Mouse (Mus musculus) urinary bladder, postnatal 25 days (tissue): ENCODE data around the gene Nr1h3.

Source experiments
- DNase-seq: peaks from one replicate; pipeline ENCODE4 v3.0.0; 2022; ENCODE audit warnings: low spot score

Gene Nr1h3

DNA sequence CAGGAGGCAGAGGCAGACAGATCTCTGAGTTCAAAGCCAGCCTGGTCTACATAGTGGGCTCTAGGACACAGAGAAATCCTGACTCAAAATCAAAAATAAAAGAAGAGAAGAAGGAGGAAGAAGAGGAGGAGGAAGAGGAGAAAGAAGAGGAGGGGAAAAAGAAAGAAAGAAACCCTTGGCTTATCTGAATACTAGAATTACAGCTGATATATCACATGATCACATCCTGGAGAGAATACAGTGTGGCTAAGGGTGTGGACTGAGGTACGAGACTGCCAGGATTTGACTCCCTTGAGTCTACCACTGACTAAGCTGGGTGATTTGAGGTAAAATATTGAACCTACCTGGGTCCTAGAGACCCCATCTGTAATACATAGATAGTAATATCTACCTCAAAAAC lies 16.4 kb downstream of the Nr1h3 start:
- no peak for DNase-seq

DNA sequence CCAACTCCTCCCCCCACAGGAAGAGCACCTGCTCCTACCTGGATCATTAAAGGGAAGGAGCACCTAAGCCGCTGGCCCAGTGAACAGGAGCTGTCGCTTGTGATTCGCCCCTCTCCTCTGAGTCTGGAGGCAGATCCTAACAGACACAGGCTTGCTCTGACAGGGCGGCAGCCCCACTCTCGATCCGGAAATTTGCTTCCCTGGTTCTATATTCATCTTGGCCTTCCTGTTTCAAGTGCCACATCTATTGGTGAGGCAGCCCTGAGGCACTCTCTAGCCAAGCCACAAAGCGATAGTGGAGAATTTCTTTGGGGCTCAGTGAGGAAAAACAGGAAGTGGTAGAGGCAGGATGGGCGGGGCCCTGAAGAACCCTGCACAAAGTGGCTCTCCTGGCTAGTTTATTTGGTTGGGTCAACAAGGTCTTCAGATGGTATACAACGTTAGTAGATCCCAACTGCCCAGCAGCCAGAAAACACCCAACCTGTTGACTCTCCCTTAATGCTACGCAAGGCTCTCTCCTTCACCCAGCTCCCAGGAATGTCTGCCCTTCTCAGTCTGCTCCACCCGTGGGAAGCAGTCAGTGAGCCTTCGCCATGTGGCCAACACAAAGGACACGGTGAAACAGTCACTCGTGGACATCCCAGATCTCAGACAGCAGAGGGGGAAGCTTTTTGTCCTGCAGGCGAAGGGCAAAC lies 18.8 kb downstream of the Nr1h3 start, which contains the start of gene Madd:
Madd (minus strand) TSS at position 127 of the 695 bp plus-strand sequence.
- DNase-seq, result no peak

DNA sequence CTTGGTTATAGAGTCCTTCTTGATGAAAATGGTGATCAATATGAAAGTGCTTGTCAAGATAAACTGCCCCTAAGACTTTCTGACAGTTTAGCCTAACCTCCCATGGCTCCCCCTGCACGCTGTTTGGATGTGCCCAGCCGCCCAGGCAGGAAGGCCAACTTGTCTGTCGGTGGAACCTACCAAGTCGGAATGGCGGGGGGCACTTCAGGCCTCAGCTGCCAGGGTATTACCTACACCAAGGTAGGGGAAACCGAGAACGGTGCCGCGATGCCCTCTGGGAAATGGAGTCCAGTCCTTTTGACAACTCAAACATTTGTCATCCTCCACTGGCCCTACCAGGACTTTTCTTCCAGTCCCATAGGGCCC lies 19.5 kb downstream of the Nr1h3 start:
- DNase-seq, result peak; percentile 85

DNA sequence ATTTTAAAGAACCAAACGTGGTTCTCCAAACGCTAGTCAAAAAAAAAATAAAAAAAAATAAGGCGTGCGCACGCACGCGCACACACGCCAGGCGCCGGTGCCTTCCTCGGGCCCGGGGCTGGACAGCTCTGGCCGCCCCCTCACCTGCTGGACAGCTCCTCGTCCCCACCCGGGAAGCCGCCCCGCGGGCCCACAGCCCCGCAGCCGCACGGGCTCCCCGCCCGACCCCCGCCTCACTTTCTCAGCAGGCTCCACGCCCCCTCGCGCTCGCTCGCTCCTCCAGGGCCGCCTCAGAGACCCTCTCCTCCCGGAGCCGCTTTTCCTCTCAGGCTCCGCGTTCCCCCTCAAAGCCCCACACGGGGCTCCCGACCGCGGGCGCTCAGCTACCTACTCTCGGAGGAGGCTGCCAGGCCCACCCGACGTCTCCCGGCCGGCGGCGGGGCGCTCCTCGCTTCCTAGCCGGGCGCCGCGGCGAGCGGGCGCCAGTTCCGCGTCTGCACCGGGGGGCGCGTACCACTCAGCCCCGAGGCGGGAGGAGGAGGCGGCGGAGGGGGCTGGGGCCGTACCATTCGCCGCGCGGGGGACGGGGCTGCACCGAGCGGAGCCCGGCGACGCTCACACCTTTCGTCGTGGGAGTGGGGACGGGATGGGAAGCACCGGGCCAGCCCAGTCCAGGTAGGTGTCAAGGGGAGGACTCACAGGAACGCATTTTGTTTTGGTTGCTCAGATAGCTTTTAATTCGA lies 20.1 kb downstream of the Nr1h3 start:
- DNase-seq, result peak; percentile 63

DNA sequence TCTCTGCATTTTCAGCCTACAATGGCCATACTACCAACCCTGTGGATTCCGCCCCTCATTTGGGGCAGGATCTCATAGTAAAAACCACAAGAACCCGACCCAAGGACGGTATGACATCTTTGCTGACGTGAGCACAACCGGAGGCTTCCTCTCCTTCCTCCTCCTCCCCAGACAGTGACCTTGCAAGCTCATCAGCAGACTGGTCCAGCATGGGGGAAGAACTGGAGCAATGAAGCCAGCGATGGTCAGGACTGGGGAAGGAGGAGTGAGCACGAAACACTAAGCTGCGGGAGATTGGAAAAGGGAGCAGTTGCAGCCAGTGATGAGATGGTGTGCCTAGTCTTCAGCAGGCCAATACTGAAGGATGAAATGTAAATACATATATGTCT lies 20.6 kb downstream of the Nr1h3 start:
- no peak for DNase-seq

GRCm38 (mm10) chr2:91180706-91181105 lies 21.9 kb downstream of the Nr1h3 start:
- DNase-seq, result no peak

DNA sequence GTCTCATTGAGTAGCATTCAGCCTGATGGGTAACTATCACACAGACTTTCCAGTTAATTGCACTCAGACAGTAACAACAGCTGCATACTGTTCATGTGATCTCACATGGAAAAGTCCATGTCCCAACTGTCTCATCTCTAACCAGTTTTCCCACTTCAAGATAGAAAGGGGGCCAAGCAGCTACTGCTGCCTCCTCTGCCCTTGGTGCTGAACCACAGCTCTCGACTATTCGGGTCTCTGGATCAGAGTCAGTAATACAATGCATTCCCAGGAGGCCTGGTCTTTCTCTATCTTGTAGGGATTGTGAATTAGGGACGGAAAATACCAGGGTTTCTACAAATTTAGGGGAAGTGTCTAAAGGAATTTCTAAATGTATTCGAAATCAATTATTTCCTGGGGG lies 22.8 kb downstream of the Nr1h3 start:
- DNase-seq, result no peak

DNA sequence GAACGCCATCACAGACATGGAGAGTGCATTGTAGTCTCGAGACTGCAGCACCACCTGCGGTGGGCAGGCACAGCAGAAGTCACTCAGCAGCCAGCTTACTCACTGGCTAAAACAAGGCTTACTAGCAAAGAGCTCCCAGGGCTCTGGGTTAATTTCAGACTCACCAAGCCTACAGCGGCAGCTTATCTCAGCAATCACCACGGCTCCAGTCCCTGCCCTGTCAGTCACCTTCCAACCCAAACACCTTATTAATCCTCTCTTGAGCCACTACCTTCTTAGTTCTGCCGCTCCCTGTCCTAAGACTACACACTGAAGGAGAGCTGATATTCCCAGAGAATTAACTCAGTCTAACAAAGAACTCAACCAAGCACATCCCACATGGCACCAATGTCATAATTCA lies 26.4 kb downstream of the Nr1h3 start:
- no peak for DNase-seq

GRCm38 (mm10) chr2:91175490-91175889 lies 27.1 kb downstream of the Nr1h3 start:
- DNase-seq, result no peak

DNA sequence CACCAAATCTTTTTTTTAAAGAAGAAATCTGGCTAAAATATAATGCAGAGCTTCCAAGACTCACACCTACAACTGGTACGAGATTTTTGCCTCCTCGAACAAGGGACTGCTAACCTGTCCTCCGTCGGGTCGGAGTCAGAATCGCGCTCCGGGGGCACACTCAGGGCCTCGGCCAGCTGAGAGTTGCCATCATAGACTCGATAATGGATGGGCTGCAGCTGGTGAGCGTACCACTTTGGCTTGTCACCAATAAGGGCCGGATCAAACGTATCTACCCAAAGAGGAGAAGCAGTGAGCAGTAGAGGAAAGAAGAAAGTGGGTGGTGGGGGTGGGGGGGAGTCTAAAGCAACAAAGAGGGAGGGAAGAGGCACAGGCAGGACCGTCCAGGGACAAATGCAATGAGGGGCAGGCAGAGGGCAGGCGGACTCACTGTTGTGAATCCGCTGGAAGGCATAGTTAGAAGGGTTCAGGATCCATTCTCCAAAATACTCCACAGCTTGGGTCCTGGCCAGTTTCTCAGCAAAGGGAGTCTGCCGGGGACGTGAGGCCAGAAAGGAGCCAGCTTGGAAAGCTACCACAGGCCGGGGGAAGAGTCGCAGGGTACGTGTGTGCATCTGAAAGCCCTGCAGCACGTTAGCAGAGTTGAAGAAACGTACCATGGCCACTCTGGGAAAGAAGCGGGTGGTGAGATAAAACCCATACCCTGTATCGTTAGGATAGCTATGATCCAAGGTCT lies 32.9 kb downstream of the Nr1h3 start:
- DNase-seq, result no peak

DNA sequence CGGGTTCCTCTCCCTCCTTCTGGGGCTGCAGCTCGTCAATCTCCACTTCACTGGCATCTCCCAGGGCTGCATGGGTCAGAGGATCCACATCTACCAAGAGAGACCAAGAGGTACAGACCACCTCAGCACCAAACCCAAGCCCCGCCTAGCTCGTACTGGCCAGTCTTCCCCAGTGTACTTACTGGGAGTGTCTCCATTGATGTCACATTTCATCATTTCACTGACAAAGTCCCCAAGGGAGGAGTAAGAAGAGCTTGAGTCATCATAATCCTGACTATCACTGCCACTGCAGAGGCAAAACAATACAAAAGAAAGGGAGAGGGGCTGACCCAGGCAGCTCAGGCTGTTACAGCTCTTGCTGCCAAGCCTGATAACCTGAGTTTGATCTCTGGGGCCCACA lies 35.0 kb downstream of the Nr1h3 start:
- no peak for DNase-seq

- no peak for DNase-seq
These were observed 37.6 kb downstream of the Nr1h3 start for GRCm38 (mm10) chr2:91164991-91165390.

DNA sequence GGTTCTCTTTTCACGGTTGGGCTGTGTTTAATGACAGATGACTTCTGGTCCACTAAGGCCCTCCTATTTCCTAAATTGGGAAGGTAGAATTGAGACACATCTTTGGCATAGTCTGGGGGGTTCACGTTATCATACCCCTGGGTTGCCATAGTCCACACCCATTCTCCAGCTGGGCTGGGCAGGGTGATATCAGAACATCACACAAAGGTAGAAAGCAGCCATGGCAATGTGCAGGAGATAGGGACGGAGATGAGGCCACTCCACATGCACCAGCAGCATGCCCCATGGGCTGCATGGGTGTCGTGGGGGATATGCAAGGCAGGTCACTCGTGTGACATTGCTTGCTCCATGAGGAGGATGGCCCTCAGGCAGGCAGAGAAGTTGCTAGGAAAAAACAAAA lies 39.1 kb downstream of the Nr1h3 start:
- no peak for DNase-seq

GRCm38 (mm10) chr2:91162952-91163351 lies 39.7 kb downstream of the Nr1h3 start:
- DNase-seq, result no peak

DNA sequence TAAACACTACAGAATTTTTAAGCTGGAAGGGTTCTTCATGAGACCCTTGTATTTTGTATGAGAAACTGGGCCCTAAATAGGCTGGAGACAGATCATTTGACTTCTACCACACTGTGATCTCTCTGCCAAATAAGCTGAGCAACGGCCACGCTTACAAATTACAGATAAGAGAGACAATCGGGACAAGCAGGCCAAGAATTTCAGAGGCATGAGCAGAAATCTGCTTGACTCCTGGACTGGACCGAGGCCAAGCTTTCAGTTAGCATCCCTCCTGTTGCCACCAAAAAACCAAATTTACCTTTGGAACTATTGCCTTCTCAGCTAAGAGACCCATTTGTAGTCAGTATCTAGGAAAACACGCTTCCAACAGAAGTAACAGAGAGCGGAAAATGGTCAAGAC lies 42.0 kb downstream of the Nr1h3 start:
- no peak for DNase-seq

DNA sequence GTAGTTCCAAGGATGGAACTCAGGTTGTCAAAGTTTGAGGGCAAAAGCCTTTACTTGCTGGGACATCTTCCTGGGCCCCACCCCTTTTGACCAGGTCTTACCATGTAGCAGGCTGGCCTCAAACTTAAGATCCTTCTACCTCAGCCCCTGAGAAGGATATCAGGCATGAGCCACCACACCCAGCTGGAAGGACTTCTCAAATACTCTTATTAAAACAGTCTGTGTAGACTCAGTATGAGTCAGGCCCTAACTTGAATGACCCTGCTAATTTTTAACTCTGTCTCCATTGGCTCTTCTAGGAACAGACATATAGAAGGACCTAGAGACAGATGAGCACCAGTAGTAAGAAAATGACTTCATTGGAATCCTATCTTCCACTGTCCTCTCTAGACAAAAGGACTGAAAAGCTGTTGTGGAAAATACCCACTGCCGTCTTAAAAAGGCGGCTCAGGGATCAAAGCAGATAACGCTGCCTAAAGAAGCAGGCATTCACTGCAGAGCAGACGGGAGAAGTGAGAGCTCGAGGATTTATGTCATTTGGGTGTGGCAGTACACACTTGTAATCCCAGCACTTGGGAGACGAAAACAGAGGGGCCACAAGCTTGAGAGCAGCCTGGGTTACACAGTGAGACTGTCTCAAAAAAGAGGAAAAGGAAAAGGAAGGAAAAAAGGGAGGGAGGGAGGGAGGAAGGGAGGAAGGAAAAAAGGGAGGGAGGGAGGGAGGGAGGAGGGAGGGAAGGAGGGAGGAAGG lies 45.5 kb downstream of the Nr1h3 start:
- no peak for DNase-seq

- DNase-seq, result no peak
These were observed 48.5 kb downstream of the Nr1h3 start for GRCm38 (mm10) chr2:91154091-91154490.

GRCm38 (mm10) chr2:91152885-91153377 lies 49.7 kb downstream of the Nr1h3 start:
- DNase-seq, result no peak

GRCm38 (mm10) chr2:91151331-91151730 lies 51.3 kb downstream of the Nr1h3 start:
- DNase-seq, result no peak

GRCm38 (mm10) chr2:91148101-91148500 lies 54.5 kb downstream of the Nr1h3 start:
- no peak for DNase-seq

GRCm38 (mm10) chr2:91143401-91143800 lies 59.2 kb downstream of the Nr1h3 start:
- no peak for DNase-seq

DNA sequence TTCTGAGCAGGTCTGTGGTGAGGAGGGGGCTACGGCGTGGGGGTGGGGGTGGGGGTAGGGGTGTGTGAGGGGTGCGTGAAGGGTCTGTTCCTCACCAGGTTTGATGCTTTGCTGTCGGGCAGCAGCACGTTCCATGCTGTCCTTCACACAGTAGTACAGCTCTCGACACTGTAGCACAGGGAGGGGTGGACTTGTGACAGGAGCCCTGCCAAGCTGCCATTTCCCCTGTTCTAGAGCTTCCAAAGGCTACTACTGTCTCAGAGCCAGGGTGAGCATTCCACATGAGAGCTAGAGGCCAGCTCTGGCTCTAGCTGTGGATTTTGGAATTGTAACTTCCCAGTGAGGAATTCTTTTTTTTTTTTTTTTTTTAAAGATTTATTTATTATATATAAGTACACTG lies 59.7 kb downstream of the Nr1h3 start:
- DNase-seq, result no peak
